Mouse (Mus musculus): ENCODE data around the gene Scgb2b27.
"Not testable (repeated sequence)": the region's sequence is repeated elsewhere in the genome, so short reads cannot be mapped to it uniquely, and the experiment has no call there.

Scgb2b27 gene

GRCm38 (mm10) chr7:34013842-34014241 is at the start of gene Scgb2b27:
TSS of gene Scgb2b27 (minus strand) at chr7:34013942.
- no peak for DNase-seq (ENCODE audit: low spot score)

GRCm38 (mm10) chr7:34036076-34036815 is 22.5 kb upstream of the Scgb2b27 start:
- DNase-seq (ENCODE audit: low spot score) = not testable (repeated sequence)

GRCm38 (mm10) chr7:34034579-34034978 is 20.8 kb upstream of the Scgb2b27 start:
- not testable (repeated sequence) for DNase-seq (ENCODE audit: low spot score)

GRCm38 (mm10) chr7:34030026-34030425 is 16.3 kb upstream of the Scgb2b27 start:
- DNase-seq (ENCODE audit: low spot score) = no peak

- not testable (repeated sequence) for DNase-seq (ENCODE audit: low spot score)
Measured at GRCm38 (mm10) chr7:34027202-34027601, 13.5 kb upstream of the Scgb2b27 start.

- DNase-seq (ENCODE audit: low spot score) = no peak
Measured at GRCm38 (mm10) chr7:34025641-34026040, 11.9 kb upstream of the Scgb2b27 start.

- not testable (repeated sequence) for DNase-seq (ENCODE audit: low spot score)
Measured at GRCm38 (mm10) chr7:34021183-34021582, 7.4 kb upstream of the Scgb2b27 start, which contains the start of gene Scgb1b27. TSS of gene Scgb1b27 (plus strand) at chr7:34021483.

GRCm38 (mm10) chr7:33982281-33982680 is 31.5 kb downstream of the Scgb2b27 start:
- peak; percentile 8 for DNase-seq (ENCODE audit: low spot score)
